Mouse (Mus musculus) thymus, postnatal 10 days (tissue): ENCODE results near the gene Itpr1.

ENCODE experiments used
- DNase-seq, 2 experiments: peaks; one replicate each; pipeline ENCODE4 v3.0.0; 2021; ENCODE audit warnings: low spot score in 2 of 2

Gene Itpr1

DNA sequence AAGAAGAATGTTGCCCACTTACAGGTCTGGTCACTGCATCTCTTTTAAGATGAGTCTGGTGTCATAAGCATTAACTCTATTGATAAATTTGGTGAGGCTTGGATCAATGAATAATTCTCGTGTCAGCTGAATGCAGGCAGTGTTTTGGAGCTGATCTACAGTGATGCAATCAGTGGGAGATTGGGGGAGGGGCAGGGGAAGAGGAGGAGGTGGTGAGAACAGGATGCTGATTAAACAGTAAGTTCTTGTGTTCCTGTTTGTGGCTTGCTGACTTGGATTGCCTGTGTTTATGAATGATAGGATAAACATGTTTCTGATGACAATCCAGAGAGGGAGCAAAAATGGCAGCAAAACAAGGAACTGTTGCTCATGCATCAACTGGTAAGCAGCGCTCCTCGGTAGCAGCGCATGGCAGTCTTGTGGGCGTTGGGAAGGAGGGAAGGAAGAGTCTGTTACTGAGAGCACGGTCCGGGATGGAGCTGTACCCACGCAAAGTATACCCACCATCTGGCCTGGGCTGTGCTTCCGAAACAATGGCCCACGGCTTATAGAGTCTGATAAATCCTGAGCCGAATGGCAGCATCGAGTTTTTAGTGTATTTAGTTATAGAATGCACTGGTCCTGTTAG lies 64.1 kb downstream of the Itpr1 start:
- DNase-seq = peak in 1 of 2 experiments; percentile 18

DNA sequence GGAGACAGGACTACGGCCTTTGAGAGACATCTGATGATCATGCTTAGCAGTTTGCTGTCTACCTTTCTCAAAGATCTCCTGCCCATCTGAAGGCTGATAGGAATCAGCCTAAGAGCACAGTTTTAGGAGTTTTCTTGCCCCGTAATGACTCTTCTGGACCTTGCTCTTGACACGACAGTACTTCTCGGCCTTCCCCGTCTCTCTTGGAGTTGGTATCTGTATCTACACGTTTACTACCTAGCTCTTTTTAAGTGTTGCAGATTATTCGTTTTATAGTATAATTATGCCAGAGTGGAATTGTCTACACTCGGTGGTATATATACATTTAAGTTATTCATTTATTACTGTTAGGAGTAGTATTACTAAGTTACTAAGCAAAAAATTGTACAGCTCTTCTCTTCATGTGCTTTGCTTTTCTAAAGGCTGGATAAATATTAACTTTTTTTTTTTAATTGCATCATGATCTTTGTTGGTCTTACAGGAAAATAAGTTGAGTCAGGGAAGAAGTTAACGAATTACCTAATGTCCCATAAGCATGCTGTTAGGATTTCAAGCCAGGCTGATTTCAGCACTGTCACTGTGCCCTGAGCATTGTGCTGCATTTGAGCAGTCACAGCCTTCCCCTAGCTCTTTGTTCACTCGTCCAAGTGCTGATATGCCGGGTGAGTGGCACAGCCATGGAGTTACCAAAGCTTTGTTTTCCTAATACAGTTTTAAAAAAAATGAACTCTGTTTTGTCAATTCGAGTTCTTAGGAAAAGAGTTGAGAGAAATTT lies 64.9 kb downstream of the Itpr1 start:
- DNase-seq = no peak

DNA sequence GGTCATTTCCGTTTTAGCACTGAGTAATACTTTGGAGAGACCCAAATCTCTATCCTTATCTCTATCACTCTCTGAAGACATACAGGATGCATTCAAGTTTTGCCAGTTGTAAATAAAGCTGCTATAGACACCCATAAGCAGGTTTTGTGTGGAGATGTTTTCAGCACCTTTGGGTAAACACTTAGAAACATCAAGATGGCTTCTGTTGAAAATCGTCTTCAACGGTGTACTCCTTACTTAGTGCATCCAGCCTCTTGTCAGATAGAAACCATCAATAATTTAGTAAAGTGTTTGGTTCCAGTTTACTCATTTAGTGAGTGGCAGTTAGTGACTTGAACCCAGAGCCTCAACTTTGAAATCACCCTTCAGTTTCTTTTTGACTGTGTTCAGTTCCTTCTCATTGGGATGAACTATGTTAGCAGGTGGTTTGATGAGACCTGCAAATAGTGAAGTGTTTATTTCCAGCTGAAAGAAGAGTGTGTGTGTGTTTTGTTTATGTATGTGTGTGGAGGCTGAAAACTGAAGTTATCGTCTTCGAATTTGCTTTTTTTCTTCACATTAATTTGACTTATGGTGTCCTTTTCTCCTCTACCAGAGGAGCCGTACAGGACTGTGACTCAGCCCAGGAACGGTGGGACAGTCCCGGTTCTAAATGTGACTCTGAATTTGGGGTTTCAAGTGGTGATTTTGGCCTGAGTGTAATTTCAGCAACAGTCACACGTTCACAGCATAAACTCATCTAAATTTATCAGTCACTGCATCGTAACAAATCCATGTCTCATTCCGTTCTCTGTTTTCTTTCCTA lies 66.1 kb downstream of the Itpr1 start:
- DNase-seq = no peak

DNA sequence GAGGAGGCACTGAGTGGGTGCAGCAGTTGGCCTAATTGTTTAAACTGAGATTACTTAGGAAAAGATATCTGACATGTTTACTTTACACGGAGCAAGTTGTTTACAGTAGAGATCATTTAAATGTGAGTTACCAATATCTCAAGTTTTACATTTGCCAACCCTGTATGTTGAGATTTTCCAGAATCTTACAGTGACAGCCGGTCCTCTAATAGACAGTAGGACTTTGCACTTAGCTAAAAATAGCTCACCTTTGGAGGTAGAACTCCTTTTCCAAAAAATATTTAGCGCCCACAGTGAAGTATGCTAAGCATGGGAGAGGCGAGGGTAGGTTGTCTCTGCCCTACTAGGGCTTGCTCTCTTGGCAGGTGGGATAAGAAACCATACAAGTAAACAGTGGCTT lies 69.2 kb downstream of the Itpr1 start:
- DNase-seq = no peak

DNA sequence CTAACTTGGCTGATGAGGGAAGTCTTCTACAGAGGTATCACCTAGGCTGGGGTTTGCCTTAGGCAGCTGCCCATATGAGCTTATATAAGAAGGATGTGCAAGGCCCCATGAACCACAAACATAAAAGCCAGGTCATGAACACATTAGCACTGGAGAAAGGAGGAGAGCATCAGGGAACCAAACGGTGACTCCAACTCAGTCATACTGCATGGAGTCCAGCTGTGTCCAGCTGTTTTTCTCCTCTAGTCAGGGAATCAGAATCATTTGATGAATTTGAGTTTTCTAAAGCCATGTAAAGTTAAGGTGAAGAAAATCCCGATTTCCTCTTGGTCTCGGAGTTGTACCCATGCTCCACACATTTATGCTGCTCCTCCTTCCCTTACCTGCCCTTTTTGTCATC lies 69.7 kb downstream of the Itpr1 start:
- DNase-seq = no peak

DNA sequence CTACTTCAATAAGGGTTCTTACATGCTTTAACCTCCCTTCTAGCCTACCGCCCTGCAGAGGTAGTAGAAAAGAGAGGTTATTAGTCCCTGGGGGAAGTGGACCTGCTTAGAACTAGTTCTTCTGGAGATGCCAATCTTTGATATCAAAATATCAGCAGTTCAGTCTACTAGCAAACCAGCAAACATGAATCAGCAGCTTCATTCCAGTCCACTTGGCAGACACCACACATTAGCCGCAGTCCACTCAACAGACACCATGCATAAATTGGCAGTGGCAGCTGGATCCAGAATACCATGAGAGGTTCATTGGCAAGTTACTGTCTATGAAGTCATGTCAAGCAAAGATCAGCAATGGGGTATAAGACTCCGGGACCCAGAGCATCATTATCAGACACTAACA lies 71.8 kb downstream of the Itpr1 start:
- no peak for DNase-seq

DNA sequence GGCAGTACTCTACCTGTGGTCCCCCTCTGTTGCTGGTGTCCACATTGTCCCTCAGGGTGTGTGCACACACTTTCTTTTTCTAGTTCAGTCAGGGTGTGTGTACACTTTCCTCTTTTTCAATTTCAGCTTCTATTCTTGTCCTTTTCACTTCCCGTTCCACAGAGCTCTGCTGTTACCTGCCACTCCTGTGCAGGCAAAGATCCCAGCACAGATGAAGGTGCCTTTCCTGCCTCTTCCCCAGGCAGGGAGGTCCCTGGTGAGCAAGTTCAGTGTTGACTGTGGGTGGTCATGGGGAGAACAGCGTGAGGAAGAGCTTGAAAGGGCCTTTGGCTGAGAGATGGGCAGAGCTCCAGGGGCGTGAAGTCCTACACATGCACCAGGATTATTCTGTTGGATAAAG lies 76.1 kb downstream of the Itpr1 start:
- no peak for DNase-seq

DNA sequence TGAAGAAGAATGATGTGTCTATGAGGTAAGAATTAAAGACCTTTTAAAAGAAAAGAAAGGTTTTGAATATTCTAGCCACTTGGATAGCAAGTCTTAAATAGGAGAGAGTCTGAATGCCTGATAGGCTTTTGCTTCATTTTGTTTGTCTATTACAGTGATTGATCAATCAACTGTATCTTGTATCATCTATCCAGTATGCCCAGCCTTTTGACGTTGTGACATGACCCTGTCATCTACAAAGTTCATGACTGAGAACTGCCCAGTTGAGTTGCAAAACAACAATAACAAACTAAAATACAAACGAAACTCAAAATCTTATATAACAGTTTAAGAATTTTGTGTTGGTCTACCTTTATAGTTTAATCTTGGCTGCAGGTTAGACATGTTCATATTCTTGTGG lies 78.1 kb downstream of the Itpr1 start:
- DNase-seq = no peak

DNA sequence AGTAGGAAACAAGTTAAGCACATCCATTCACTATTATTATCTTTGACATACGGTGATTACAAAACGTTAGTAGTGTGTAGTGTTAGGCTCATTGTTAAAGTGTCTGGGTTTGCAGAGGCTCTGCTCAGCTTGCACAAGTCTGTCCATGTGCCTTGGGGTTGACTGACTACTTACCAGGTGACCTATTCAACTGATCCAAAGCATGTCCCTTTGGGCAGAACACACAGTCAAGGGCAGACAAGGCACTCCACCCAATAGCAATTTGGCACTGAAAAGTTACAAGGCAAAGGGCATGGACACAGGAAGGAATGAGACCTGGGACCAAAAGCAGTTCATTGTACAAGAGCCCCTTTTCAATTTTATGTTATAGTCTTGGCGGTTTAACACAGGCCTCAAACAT lies 78.7 kb downstream of the Itpr1 start:
- DNase-seq = no peak

DNA sequence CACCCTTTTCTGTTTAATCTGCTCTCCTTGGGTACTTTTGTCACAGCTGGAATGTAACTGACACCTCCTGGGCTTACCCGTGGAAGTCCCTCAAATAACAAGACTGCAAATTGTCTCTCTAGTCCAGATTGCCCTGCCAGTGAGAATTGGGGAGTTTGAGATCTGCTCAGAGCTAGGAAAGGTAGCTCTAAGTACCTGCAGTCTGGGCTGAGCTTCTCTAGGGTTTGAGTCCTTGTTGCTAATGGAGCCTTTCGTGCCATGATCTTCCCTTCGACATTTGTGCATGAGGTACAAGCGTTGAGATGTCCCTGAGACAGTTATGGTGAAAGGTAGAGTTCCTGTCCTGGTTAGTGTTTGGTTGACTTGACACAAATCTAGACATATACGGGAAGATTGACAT lies 89.0 kb downstream of the Itpr1 start:
- DNase-seq = no peak

DNA sequence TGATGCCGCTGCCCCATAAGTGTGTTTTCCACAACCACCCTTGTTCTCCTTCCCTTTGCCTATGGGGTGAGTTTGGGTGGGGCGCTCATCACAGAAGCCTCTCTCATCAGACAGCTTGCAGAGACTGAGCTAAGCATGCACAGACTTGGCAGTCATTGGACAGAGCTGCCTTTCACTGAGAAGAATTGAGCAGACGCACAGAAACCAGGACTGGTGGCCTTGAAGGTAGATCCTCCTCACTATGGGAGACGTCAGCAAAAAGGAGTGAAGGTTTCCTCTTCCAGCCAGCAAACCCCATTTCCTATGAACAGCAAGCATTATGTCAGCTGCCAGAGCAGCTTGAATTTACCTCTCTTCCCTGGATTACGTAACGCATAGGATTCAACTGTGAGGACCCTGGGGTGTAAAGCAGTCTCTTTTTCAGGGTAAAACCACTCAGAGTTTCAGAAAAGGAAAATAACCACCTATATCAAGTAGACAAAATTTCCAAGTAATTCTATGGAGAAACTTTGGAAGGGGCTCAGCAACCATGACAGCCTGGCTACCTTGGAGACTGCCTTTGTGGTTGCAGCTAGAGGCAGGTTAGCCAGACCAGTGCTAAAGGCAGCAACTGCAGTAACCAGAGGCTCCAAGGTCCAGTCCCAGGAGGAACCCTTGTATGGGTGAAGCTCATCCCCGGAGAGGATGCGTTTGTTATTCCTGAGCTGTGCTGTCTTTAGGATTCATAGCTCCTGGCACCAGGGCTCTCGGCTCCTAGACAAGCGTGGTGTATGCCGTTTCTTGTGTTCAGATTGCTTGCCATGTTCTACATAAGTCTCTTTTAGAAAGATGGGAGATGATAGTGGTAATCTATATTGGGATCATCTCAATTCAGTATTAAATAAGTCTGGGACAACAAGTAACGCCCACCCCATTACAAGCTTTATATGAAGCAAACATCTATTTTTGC lies 91.0 kb downstream of the Itpr1 start:
- DNase-seq = no peak

DNA sequence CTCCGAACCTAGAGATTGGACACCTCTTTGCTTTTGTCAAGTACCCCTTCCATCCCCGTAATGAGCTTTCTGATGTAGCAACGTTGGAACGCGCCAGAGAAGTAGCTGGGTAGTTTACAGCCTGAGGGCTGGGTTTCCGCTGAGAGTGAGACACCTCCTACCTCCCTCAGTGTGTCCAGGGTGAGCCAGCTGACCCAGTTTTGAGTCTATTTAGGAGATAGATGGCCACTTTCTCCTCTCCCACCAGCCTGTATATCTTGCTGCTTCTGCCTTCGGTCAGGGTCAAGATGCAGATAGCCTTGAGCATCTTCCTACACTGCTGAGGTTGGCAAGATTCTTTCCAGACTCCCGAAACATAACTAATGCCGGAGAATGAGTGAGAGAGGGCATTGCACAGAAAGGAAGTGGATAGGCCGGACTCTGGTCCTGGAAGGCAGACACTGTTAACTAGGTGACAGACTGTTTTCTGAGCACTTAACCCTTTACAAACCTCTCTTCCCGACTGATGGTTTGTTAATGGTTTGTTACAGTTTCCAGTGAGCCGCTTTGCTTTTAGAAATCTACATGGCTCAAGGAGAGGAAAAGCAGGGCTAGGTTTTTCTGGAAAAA lies 92.4 kb downstream of the Itpr1 start:
- no peak for DNase-seq

DNA sequence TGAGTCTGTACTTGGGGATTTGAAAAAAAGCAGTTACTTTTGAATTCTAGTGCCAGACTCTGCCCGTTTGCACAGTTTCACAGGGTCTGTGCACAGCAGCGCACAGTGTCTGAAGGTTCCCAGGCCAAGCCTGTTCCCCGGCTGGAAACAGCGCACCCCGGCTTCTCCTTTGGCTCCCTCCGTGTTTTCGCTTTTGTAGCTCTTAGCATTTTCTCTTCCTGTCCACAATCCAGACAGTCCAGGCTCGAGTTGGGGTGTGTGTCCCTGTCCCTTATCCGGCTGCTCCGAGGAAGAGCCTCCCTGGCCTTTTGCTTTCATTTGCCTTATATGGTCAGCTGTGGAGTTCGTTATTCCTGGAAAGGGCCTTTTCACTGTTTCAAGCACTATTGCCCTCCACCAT lies 93.3 kb downstream of the Itpr1 start:
- no peak for DNase-seq

DNA sequence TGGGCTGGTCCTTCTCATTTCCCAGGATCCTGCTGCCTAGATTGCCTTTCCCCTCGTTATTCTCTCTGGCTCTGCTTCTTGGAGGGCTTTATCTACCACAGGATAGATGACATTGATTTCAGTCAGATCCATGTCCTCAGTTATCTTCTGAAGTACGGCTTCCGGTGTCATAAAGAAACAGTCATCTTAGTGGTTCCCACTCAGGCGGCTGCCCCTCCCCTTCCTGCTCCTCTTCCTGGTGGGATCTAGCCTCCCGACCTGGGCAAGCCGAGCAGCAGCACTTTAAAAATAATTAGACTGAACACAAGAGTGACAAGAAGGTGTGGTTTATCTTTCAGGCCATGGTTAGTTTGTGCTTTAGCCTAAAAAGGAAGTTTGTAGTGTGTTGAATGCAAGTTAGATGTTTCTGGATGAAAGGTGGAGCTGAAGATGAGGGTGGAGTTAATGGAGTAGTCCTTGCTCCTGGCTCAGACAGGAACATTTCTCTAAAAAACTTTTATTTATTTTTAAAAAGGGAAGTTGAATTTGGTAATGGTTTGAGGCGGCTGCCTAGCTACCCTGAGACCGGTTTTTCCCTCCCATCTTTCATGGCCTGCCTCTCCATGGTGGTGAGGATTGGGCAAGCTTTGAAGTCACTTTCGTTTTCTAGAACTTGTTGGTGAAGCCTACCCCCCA lies 94.2 kb downstream of the Itpr1 start:
- DNase-seq = peak in 1 of 2 experiments; percentile 19

DNA sequence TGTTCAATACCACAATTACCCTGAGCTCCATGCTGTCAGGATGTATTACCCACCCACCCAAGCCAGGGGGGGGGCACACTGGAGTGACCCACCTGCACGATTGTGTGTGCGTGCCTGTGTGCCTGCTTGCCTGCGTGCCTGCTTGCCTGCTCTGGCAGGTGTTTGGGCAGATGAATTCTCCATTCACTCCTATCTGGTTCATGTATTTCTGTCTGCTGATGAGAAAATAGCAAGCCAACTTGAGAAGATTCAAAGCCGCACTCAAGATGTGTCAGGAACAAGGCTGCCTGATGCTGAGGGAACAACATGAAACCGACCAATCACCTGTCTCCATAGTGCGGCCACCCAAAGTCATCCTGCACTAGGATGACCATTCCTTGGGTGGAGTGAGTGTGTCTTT lies 94.9 kb downstream of the Itpr1 start:
- peak; percentile 10 to 21 for DNase-seq

DNA sequence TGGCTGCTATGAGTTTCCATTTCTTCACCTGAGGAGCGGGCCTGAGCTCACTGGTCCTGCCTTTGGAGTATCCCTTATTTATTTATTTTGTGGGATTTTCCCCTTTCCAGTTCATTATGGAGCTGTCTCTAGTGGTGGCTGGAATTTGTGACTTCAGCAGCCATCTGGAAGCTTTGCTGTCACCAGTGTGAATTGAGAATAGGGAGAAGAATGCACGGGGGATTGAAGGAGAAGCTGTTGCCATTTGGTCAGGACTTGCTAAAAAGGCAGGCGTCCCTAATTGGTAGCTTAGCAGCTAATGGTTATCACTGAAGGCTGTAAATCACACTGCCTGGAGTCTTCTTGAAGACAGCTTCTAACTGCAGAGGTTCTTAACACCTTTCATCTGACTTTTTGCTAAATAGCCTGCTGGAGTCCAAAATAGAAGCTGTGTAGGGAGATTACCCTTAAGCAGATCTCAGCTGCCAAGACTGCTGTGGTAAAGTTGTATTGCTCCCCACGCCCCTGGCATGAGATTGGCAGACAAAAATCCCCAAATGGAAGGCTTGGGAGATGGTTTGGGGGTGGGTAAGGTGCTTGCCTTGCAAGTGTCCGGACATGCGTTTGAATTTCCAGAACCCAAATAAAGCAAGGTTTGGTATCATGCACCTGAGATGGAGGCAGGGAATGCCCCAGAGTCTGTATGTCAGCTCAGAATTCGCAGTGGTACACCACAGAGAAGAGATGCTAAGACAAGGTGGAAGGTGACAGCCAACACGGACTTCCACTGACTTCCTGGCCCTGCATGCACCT lies 96.7 kb downstream of the Itpr1 start:
- DNase-seq = no peak

DNA sequence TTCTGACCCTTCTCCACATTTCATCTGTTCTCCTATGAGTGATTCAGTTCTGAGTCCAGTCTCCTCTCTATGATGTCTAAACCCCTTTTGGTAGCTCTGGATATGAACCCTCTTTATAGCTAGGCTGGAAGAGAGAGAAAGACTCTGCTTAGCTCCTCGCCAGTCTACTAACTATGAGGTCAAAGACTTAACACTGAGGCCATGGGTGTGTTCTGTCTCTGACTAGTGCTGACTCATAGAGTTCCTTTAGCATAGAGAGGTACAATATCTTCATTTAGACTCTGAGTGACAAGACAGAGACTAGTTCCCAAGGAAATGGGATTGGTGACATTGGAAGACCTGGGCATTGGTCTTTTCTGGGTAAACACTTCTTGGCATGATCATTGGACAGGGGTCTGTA lies 100.2 kb downstream of the Itpr1 start:
- no peak for DNase-seq

DNA sequence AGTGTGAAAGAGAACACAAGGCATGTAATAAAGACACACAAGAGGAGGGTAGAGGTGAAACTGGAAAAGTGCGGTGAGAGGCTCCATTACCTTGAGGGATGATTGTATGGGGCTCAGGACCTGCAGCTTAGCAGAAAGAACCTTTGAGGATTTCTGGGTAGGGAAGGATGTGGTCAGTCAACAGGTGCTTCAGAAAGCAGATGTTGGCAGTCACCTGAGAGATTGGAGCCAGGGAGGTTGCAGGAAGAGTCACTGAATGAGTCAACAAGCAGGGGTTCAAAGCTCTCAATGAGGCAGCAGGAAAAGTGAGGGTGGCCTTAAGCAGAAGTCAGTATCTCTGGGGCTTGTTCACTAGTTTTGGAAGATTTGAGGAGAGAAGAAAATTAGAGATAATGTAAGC lies 101.1 kb downstream of the Itpr1 start:
- peak; percentile 24 to 25 for DNase-seq

DNA sequence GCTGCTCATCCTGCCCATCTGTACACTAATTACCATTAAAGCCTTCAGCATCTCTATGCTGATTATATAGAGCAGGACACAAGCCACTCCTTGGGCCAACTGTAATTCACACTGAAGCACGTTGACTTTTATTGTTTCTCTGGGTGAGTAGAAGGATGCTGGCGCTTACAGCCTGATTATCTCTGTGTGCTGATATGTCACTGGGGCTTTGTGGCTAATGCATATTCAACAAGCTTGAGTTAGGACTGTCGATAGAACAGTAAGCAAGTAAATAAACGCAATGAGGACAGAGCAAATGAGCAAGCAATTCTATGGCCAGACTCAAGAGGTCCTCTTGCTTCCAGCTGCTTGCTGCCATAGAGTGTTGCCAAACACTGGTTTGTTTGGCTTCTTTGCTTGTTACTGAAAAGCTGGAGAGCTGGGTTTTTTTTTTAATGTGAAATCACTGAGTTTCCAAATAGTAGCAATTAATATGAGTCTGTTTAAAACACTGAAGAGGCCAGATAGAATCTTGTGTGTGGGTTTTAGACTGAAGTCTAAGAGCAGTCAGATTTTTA lies 103.5 kb downstream of the Itpr1 start:
- DNase-seq = no peak

DNA sequence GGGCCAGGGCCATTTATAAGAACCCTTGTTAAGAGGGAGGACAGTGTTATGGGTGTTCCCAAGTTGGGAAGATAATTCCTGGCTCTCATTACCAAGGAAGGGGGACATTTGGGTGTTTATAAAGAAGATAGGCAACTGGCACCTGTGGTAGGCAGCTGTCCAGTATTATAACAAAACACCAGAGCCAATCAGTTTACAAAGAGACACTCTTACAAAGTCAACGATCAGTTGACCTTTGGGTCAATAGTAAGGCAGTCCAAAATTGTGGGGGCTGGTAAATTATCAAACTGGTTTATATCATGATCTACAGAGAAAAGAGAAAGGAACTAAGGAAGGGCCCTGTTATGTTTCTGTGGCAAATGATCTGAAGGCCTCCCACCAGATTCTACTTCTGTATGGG lies 104.1 kb downstream of the Itpr1 start:
- DNase-seq = no peak
